Mouse (Mus musculus): ENCODE measurements around the gene Insig2.

DNA sequence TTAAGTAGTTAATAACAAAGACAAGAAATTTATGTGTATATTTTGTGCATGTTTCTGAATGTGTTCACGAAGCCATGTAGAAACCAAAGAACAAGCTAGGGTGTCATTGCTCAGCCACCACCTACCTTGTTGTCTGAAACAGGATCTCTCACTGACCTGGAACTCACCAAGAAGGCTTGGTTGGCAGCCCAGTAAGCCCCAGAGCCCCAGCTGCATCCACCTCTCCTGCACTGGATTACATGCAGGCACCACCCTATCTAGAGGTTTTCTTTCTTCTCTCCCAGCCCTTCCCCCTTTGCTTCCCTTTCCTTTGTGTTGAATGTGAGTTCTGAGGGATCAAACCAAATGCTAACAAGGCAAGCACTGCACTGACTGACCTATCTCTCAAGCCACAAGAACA lies 19.2 kb downstream of the Insig2 start:
- TF ChIP-seq EP300 (optimal IDR thresholded peaks at IDR 0.05) (no peak), CTCF (IDR thresholded peaks at IDR 0.05; ENCODE audit: low read depth) (no peak)

All from stomach, postnatal 0 days (tissue).